Mouse (Mus musculus) cerebellum, adult 2 months (tissue): Measurements from ENCODE around the gene Fut9.

Experiments used
- CTCF ChIP-seq: fragments of 200-500 bp; IDR thresholded peaks from 2 replicates; pipeline ENCODE4 v1.5.1; 2011; ENCODE audit warnings: low read depth, mild to moderate bottlenecking, control low read depth, low read length, moderate library complexity, borderline replicate concordance; ENCODE audit not compliant: insufficient read depth
- POLR2A ChIP-seq: fragments of 200-500 bp; IDR thresholded peaks from 2 replicates; pipeline ENCODE4 v1.6.1; 2011; ENCODE audit warnings: low read length, control low read depth, borderline replicate concordance; ENCODE audit not compliant: insufficient read depth

GRCm38 (mm10) chr4:25799051-25799475, 981 bp downstream of the Fut9 start:
- no peak for TF ChIP-seq CTCF
- TF ChIP-seq POLR2A, result peak; percentile 72; the same call in 1 of the 2 replicates
